Mouse (Mus musculus) kidney, postnatal 0 days (tissue): ENCODE measurements around the gene Cldn6. TPM values are rescaled to one million over a fixed set of nuclear protein-coding genes. Genes with fewer than 3 reads are reported as not detected.

Experiments used
- ATAC-seq: fragments of 200-750 bp; cut with Nextera tagmentation; replicated peaks from 2 replicates; pipeline ENCODE4 v1.8.0; 2017; ENCODE audit warnings: low read depth, moderate number of reproducible peaks, moderate TSS enrichment, moderate library complexity; ENCODE audit not compliant: low FRiP score
- DNase-seq: peaks from one replicate; pipeline ENCODE4 v3.0.0-alpha.2; 2016; ENCODE audit warnings: low spot score
- H3K27ac ChIP-seq: fragments of 300-500 bp; sonication (generic); 2 replicates; pipeline ENCODE4 v1.5.1; 2014; ENCODE audit warnings: mild to moderate bottlenecking
- H3K27me3 ChIP-seq: fragments of 300-500 bp; sonication (generic); 2 replicates; pipeline ENCODE4 v1.6.1; 2014; ENCODE audit warnings: low read length, mixed read lengths; ENCODE audit not compliant: insufficient read depth
- H3K36me3 ChIP-seq: fragments of 300-500 bp; sonication (generic); 2 replicates; pipeline ENCODE4 v1.6.1; 2014; ENCODE audit warnings: low read length, mixed read lengths; ENCODE audit not compliant: insufficient read depth
- H3K4me1 ChIP-seq: fragments of 300-500 bp; sonication (generic); replicated peaks from 2 replicates; pipeline ENCODE4 v1.6.1; 2014; ENCODE audit warnings: antibody characterized with exemption, low read length, mixed read lengths; ENCODE audit not compliant: insufficient read depth
- H3K4me2 ChIP-seq: fragments of 300-500 bp; sonication (generic); 2 replicates; pipeline ENCODE4 v1.6.1; 2014; ENCODE audit warnings: mild to moderate bottlenecking, low read length, moderate library complexity, mixed read lengths
- H3K4me3 ChIP-seq: fragments of 300-500 bp; sonication (generic); replicated peaks from 2 replicates; pipeline ENCODE4 v1.5.1; 2014; ENCODE audit warnings: low read depth, low read length
- H3K9ac ChIP-seq: fragments of 300-500 bp; sonication (generic); 2 replicates; pipeline ENCODE4 v1.6.1; 2014; ENCODE audit warnings: low read depth, low read length
- H3K9me3 ChIP-seq: fragments of 300-500 bp; sonication (generic); replicated peaks from 2 replicates; pipeline ENCODE4 v1.6.1; 2016; ENCODE audit warnings: low read length, inconsistent platforms, mixed read lengths
- CTCF ChIP-seq: IDR thresholded peaks from 2 replicates; pipeline ENCODE4 v1.5.1; 2016; ENCODE audit warnings: antibody characterized with exemption, low read depth, mild to moderate bottlenecking, moderate library complexity
- WGBS: fragments of 180-500 bp; shearing (Covaris S2); extraction: QIAGEN DNeasy Blood & Tissue Kit; methylation state at CpG from one replicate; pipeline ENCODE4 v1.1.7; 2014; 5-methylcytosine and 5-hydroxymethylcytosine counted together
- polyA plus RNA-seq: library from polyadenylated mRNA; unstranded; fragments of >200 nt; fragmentation: Nextera tagmentation; extraction: Ambion mirVana; gene quantifications from 2 replicates; pipeline ENCODE4 v1.2.1, GENCODE M21; 2015

Cldn6 gene
- polyA plus RNA-seq, 1 experiment from 2014 or later, result 131 TPM

DNA sequence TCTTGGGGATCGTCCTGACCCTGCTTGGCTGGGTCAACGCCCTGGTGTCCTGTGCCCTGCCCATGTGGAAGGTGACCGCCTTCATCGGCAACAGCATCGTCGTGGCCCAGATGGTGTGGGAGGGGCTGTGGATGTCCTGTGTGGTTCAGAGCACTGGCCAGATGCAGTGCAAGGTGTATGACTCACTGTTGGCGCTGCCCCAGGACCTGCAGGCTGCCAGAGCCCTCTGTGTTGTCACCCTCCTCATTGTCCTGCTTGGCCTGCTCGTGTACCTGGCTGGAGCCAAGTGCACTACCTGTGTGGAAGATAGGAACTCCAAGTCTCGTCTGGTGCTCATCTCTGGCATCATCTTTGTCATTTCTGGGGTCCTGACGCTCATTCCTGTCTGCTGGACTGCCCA lies 2.0 kb downstream of the Cldn6 start:
- Histone ChIP-seq H3K27me3 (peaks cover 10% of the 10 kb centered on the region; the same call in 1 of the 2 replicates), H3K36me3 (no peaks in the 10 kb centered on the region), H3K4me2 (peak overlapping the region; percentile 54), H3K4me1 (peaks cover 16% of the 10 kb centered on the region; the same call in 1 of the 2 replicates), H3K27ac (peak overlapping the region; percentile 84), H3K9me3 (no peaks in the 10 kb centered on the region), H3K4me3 (no peak overlapping the region), H3K9ac (0 out of 2 replicates have a peak overlapping the region, but pooled peaks have one; percentile 18)
- 49% methylated on average over 10 of the region's 10 CpGs for WGBS
- DNase-seq, result no peak
- 0 out of 2 replicates have a peak, but pooled peaks have one; percentile 12 for ATAC-seq
- no peak for TF ChIP-seq CTCF

DNA sequence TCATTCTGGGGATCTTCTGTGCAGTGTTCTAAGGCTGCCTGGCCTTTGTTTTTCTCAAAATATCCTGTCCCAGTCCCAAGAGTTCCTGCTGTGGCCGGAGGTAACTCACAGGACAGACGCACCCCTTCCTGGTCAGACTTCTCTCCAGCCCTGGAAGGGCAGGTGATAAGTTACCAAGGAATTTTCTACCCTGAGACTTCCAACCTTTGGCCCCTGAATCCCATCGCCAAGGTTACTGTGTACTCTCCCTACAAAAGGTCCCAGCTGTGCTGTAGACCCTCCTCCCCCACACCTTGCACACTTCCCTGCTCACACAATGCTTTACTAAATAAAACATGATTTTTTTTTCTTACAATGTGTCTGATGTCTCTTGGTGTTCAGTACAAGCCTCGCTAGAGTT lies 3.0 kb downstream of the Cldn6 start:
- H3K9ac ChIP-seq, result no peak overlapping the region
- peak overlapping the region; percentile 84 for H3K27ac ChIP-seq
- no peaks in the 10 kb centered on the region for H3K36me3 ChIP-seq
- H3K27me3 ChIP-seq, result peaks cover 10% of the 10 kb centered on the region; the same call in 1 of the 2 replicates
- H3K4me1 ChIP-seq, result peaks cover 10% of the 10 kb centered on the region; the same call in 1 of the 2 replicates
- TF ChIP-seq CTCF, result no peak
- H3K4me3 ChIP-seq, result no peak overlapping the region
- ATAC-seq, result peak; percentile 60
- peak overlapping the region; percentile 54 for H3K4me2 ChIP-seq
- no peak for DNase-seq
- WGBS, result 25% methylated on average over 4 of the region's 4 CpGs
- no peaks in the 10 kb centered on the region for H3K9me3 ChIP-seq

DNA sequence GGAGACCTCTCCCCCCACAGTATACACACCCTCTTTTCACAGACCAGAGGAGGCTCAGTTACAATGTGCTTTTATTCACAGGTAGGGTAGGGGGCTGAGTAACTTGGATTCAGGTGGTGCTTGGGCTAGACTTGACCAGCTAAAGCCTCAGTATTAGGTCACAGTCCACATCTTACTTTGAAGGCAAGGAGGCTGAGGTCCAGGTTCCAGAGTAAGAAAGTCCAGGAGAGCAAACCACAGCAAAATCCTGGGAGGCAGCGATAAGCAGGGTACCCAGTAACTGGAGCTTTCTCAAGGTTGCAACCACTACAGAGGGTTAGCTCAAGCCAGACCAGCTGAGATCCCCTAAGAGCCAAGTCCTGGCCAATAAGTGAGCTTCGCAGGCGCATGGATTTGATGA lies 3.5 kb downstream of the Cldn6 start:
- Histone ChIP-seq H3K27ac (peak overlapping the region; percentile 84), H3K9ac (0 out of 2 replicates have a peak overlapping the region, but pooled peaks have one; percentile 35), H3K4me1 (peaks cover 10% of the 10 kb centered on the region; the same call in 1 of the 2 replicates)

DNA sequence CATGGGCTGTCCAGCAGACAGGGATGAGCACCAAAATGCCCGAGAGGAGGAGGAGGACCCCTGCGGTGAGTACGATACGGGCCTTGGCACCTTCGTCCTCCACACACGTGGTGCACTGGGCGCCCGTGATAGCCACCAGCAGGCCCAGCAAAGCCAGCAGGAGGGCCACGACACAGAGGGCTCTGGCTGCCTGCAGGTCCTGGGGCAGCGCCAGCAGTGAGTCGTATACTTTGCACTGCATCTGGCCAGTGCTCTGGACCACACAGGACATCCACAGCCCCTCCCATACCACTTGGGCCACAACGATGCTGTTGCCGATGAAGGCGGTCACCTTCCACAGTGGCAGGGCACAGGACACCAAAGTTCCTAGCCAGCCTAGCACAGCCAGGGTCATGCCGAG lies 4.2 kb downstream of the Cldn6 start:
- Histone ChIP-seq H3K4me2 (peak overlapping the region; percentile 54), H3K27ac (peak overlapping the region; percentile 84), H3K36me3 (no peaks in the 10 kb centered on the region), H3K4me3 (peak overlapping the region; percentile 33), H3K9me3 (no peaks in the 10 kb centered on the region), H3K9ac (peak overlapping the region; percentile 35), H3K4me1 (peaks cover 10% of the 10 kb centered on the region; the same call in 1 of the 2 replicates), H3K27me3 (peaks cover 10% of the 10 kb centered on the region; the same call in 1 of the 2 replicates)
- DNase-seq (no peak), ATAC-seq (0 out of 2 replicates have a peak, but pooled peaks have one; percentile 4)
- TF ChIP-seq CTCF, result no peak
- 7% methylated on average over 15 of the region's 15 CpGs for WGBS

More for the DNA sequence above, 3.5 kb downstream of the Cldn6 start:
- H3K4me3 ChIP-seq, result peak overlapping the region; percentile 33; the same call in 1 of the 2 replicates
- H3K4me2 ChIP-seq, result peak overlapping the region; percentile 54
- H3K36me3 ChIP-seq, result no peaks in the 10 kb centered on the region
- DNase-seq, result no peak
- H3K27me3 ChIP-seq, result peaks cover 10% of the 10 kb centered on the region; the same call in 1 of the 2 replicates
- 39% methylated on average over 3 of the region's 3 CpGs for WGBS
- ATAC-seq, result no peak
- no peak for TF ChIP-seq CTCF
- H3K9me3 ChIP-seq, result no peaks in the 10 kb centered on the region

DNA sequence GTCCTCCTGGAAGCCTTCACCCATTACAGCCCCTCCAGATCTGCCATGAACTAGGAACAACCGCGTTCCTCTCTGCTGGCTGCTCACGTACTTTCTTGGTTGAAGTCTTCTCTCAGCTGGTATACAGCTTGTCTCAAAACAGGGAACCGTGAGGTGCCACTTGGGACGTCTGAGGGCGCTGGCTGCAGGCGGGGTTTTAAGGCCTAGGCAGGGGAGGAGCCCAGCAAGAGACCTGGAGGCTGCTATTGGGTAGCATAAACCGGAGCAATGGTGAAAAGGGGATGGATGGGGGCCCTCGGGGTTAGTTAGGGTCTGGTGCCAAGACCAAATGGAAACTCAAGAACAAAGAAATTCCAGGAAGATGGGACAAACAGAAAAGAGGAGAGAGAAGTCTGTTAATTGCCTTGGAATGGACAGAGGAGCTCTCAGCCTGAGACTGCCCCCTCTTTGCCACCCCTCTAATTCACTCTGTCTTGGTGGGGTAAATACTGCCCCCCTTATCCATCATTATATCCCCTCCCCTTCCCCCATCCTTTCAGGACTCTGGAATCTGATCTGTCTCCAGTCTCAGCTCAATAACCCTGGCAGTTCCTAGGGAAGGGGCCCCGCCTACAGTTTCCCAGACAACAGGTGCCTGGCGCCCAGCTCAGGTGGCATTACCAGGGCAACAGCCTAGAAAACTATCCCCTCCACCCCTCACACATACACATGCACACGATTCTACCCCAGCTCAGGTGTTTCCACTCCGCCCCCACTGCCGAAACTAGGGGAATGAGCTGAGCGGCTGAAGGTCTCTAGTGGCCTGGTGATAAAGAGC lies 5.0 kb downstream of the Cldn6 start, which contains the start of gene Cldn9:
TSS of gene Cldn9 (minus strand) at position 171 of the 817 bp plus-strand sequence.
- ATAC-seq, result peak; percentile 85
- H3K27me3 ChIP-seq, result peaks cover 10% of the 10 kb centered on the region; the same call in 1 of the 2 replicates
- H3K4me3 ChIP-seq, result peak within 1 kb of the TSS; percentile 33
- H3K9ac ChIP-seq, result peak within 1 kb of the TSS; percentile 35
- no peak for TF ChIP-seq CTCF
- H3K27ac ChIP-seq, result peak within 1 kb of the TSS; percentile 84
- peak within 1 kb of the TSS; percentile 54 for H3K4me2 ChIP-seq
- DNase-seq, result peak; percentile 87
- H3K9me3 ChIP-seq, result no peaks in the 10 kb centered on the region
- WGBS, result 10% methylated on average over 15 of the region's 15 CpGs
- H3K36me3 ChIP-seq, result no peaks in the 10 kb centered on the region
- H3K4me1 ChIP-seq, result peaks cover 10% of the 10 kb centered on the region; the same call in 1 of the 2 replicates

DNA sequence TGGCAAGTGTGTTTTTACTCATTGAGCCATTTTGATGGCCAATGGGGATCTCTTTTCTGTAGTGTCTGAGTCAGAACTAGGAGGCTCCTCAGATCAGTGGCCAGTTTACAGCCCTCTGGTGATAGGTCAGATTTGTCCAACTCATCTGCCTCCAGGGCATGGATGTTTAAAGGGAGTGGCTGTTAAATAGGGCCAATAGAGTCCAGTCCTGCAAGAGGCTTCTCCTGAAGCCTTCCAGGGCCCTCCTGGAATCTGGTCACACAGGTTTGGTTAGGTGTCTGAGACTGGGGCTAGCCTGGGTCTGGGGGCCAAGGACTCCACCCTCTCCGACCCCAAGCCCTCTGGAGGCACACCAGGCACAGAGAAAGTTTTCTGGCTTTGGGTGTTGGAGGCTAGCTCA lies 15.4 kb downstream of the Cldn6 start:
- no peak for DNase-seq
- H3K4me2 ChIP-seq, result no peak overlapping the region
- H3K27me3 ChIP-seq, result no peaks in the 10 kb centered on the region
- H3K27ac ChIP-seq, result no peak overlapping the region
- H3K4me1 ChIP-seq, result 0 out of 2 replicates have a peak, but pooled peaks cover 8% of the 10 kb centered on the region
- no peak overlapping the region for H3K9ac ChIP-seq
- H3K4me3 ChIP-seq, result no peak overlapping the region
- 50% methylated on average over 1 of the region's 1 CpGs for WGBS
- ATAC-seq, result no peak
- H3K9me3 ChIP-seq, result no peaks in the 10 kb centered on the region
- TF ChIP-seq CTCF, result no peak
- no peaks in the 10 kb centered on the region for H3K36me3 ChIP-seq
